Mouse (Mus musculus): ENCODE measurements at regions not wholly inside any gene's neighbourhood (a gene's known extent, or its start where the extent isn't known, plus 50 kb on each side); places are given as distances from the start of the nearest gene placed in this dataset.

DNA sequence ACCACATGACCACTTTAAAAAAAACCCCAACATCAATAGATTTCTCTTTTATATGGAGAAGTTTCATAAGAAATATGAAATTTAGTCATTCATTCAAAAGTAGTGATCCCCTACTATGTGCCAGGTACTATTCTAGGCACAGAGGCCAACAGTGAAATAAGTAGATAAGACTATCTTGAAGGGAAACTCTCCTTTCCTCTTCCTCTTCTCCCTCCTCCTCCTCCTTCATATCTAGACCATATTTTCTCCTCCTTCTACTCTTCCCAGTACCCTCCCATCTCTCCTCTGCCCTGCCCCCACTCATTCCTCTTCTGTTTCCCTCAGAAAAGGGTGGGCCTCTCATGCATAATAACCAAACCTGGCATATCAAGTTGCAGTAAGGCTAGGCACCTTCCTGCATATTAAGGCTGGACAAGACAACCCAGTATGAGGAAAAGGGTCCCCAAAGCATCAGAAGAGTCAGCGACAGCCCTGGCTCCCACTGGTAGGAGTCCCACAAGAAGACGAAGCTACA is 54.4 kb upstream of the Prickle1 start:
- DNase-seq, result no peak
- no peak for TF ChIP-seq CTCF (IDR thresholded peaks at IDR 0.05)
- Histone ChIP-seq H3K27ac (no peak overlapping the region), H3K4me3 (no peak overlapping the region)
- intact Hi-C loops (cut with DNase I), result no loop called here

DNA sequence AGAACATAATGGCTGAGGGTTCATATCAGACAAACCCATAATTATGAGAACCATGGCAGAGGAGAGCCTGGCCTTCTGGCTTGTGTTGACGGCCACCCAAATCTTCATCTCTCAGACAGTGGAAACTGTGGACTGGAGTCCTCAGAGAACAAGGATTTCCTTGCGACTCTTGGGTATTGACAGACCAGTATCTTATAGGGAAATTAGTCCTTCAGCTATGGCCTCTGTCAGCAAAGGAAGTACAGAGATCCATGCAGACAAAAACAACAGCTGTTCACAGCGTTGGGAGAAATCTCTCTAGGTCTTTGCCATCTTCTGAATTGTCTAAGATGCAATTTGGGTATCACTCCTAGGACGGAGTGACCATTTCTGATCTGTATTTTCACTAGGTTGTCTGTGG is 53.0 kb upstream of the Prickle1 start:
- DNase-seq, result no peak
- no peak for TF ChIP-seq CTCF (IDR thresholded peaks at IDR 0.05)
- no peak overlapping the region for H3K4me3 ChIP-seq
- intact Hi-C loops (cut with DNase I), result no loop called here
- no peak overlapping the region for H3K27ac ChIP-seq

DNA sequence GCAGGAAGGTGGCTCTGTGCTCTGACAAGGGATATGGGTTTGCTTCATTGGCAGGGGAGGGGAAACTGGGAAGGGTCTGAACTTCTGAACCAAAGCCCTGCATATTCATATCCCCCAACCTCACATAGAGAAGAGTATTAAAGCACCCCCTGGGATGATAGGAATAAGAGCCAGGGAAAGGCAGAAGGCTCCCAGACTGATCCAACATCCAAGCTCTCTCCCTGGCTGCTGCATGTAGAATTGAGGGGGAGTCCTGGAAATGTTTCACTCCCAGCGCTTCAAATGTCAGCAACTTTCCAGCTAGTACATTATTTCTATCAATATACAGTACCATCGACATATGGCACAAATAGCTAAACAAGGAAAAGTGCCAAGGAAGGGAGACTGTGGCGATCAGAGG is 51.1 kb upstream of the Prickle1 start:
- intact Hi-C loops (cut with DNase I), result no loop called here
- no peak for TF ChIP-seq CTCF (IDR thresholded peaks at IDR 0.05)
- Histone ChIP-seq H3K27ac (no peak overlapping the region), H3K4me3 (no peak overlapping the region)
- DNase-seq, result no peak

DNA sequence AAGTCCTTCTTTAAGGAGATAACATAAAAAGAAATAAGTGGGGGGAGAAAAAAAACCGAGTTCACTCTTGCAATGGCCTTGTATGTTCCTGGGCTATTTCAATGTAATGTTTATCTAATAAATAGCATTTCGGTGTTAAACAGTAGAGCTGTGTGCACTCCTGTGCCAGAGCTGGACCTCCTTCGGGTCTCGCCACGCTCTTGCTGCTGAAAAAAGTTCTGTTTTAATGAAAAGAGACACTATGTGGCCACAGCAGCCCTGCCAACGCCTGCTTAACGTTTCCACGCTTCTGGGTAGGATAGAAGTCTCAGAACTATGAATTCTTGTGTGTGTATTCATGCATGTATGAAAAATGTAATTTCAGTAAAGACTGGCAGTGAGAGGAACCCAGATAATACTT is 50.3 kb upstream of the Prickle1 start:
- no peak for DNase-seq
- Histone ChIP-seq H3K27ac (no peak overlapping the region), H3K4me3 (no peak overlapping the region)
- TF ChIP-seq CTCF (IDR thresholded peaks at IDR 0.05), result no peak
- intact Hi-C loops (cut with DNase I), result no loop called here

All from gastrocnemius, adult 2 months (tissue).